ENCODE assay signal across 18 mouse cellular contexts in genomic region chr1:35400674-35401359, GRCm38 (mm10).
DNase-seq lines count a peak whose midpoint lies in the region; ATAC-seq lines count a peak whose summit lies in the region.
"Had no signal": no experiment of that assay in that cellular context is flagged by ENCODE, and none has a peak within 500 bp of the region (broad histone marks: within the 10 kb centered on the region; RNA-seq: fewer than 3 reads in every experiment).

No protein-coding gene starts in this region.

- H3K36me3 ChIP-seq in forebrain, embryonic 13.5 days (ENCODE audit: poor library complexity, severe bottlenecking): no peaks in the 10 kb centered on the region
- H3K36me3 ChIP-seq in forebrain, embryonic 12.5 days (replicated peaks): no peaks in the 10 kb centered on the region
- no peaks in the 10 kb centered on the region for H3K36me3 ChIP-seq in neural tube, embryonic 14.5 days (ENCODE audit: control insufficient read depth, insufficient read depth, low read length)
- H3K36me3 ChIP-seq: heart, embryonic 15.5 days; limb, embryonic 15.5 days had no signal

- 0 out of 2 replicates have a peak, but pooled peaks have one; percentile 16 for ATAC-seq in forebrain, embryonic 13.5 days
- no peak for ATAC-seq in forebrain, embryonic 12.5 days (ENCODE audit: low FRiP score)
- ATAC-seq in neural tube, embryonic 14.5 days (ENCODE audit: low read depth): peak; percentile 69; the same call in 1 of the 2 replicates

- no peak overlapping the region for H3K4me2 ChIP-seq in forebrain, embryonic 13.5 days
- H3K4me2 ChIP-seq in forebrain, embryonic 12.5 days: no peak overlapping the region
- H3K4me2 ChIP-seq in neural tube, embryonic 14.5 days (ENCODE audit: low read depth, low read length): no peak overlapping the region
- H3K4me2 ChIP-seq: heart, embryonic 15.5 days; limb, embryonic 15.5 days; lung, embryonic 14.5 days had no signal

- H3K27me3 ChIP-seq in forebrain, embryonic 13.5 days: no peaks in the 10 kb centered on the region
- no peaks in the 10 kb centered on the region for H3K27me3 ChIP-seq in forebrain, embryonic 12.5 days
- H3K27me3 ChIP-seq in neural tube, embryonic 14.5 days (ENCODE audit: control insufficient read depth, insufficient read depth, low read length): no peaks in the 10 kb centered on the region
- H3K27me3 ChIP-seq: heart, embryonic 15.5 days; limb, embryonic 15.5 days had no signal

- intact Hi-C loops in left cerebral cortex, postnatal 4 days (cut with DNase I): no loop called here
- intact Hi-C loops in left cerebral cortex, postnatal 10 days (cut with DNase I): no loop called here

- H3K9ac ChIP-seq in forebrain, embryonic 13.5 days: no peak overlapping the region
- H3K9ac ChIP-seq in forebrain, embryonic 12.5 days: no peak overlapping the region
- H3K9ac ChIP-seq in neural tube, embryonic 14.5 days (replicated peaks; ENCODE audit: low read depth, low read length): no peak overlapping the region
- H3K9ac ChIP-seq: heart, embryonic 15.5 days; limb, embryonic 15.5 days; liver, embryonic 14.5 days; lung, embryonic 14.5 days had no signal

- WGBS in forebrain, embryonic 13.5 days: 76% methylated on average over 11 of the region's 11 CpGs
- 76% methylated on average over 11 of the region's 11 CpGs for WGBS in forebrain, embryonic 12.5 days
- WGBS in neural tube, embryonic 14.5 days: 43% methylated on average over 11 of the region's 11 CpGs

- no peak overlapping the region for H3K4me3 ChIP-seq in forebrain, embryonic 13.5 days
- no peak overlapping the region for H3K4me3 ChIP-seq in forebrain, embryonic 12.5 days (replicated peaks)
- H3K4me3 ChIP-seq in neural tube, embryonic 14.5 days (ENCODE audit: low read depth, low read length): no peak overlapping the region
- H3K4me3 ChIP-seq: heart, embryonic 15.5 days; limb, embryonic 15.5 days had no signal

- no peaks in the 10 kb centered on the region for H3K9me3 ChIP-seq in forebrain, embryonic 13.5 days (replicated peaks)
- H3K9me3 ChIP-seq in forebrain, embryonic 12.5 days: no peaks in the 10 kb centered on the region
- no peaks in the 10 kb centered on the region for H3K9me3 ChIP-seq in neural tube, embryonic 14.5 days (ENCODE audit: control insufficient read depth, low read length)
- H3K9me3 ChIP-seq: heart, embryonic 15.5 days; limb, embryonic 15.5 days had no signal

- peak; percentile 14 to 15 for DNase-seq in cerebellum, adult 18-20 months
- no peak for DNase-seq in cerebellum, adult 11-12 months
- peak; percentile 43 for DNase-seq in left cerebral cortex, postnatal 4 days
- DNase-seq in left cerebral cortex, postnatal 10 days (ENCODE audit: extremely low spot score in 1 of 2, low spot score in 2 of 2): no peak
- DNase-seq: adrenal gland, postnatal 10 days; gastrocnemius, postnatal 36 days; heart, postnatal 36 days; kidney, adult 2 months; layer of hippocampus, adult 9-11 months; lung, embryonic 14.5 days; thymus, postnatal 36 days had no signal

- H3K27ac ChIP-seq in forebrain, embryonic 13.5 days: no peak overlapping the region
- H3K27ac ChIP-seq in forebrain, embryonic 12.5 days: no peak overlapping the region
- H3K27ac ChIP-seq in neural tube, embryonic 14.5 days (ENCODE audit: low read depth, low read length): no peak overlapping the region; the same call in 1 of the 2 replicates
- H3K27ac ChIP-seq: heart, embryonic 15.5 days; kidney, postnatal 0 days; limb, embryonic 15.5 days; liver, embryonic 14.5 days had no signal

- H3K4me1 ChIP-seq in forebrain, embryonic 13.5 days: peaks cover 5% of the 10 kb centered on the region; the same call in 1 of the 2 replicates
- peaks cover 6% of the 10 kb centered on the region; the same call in 1 of the 2 replicates for H3K4me1 ChIP-seq in forebrain, embryonic 12.5 days
- peaks cover 8% of the 10 kb centered on the region; the same call in 1 of the 2 replicates for H3K4me1 ChIP-seq in neural tube, embryonic 14.5 days (ENCODE audit: control insufficient read depth, insufficient read depth, low read length)
- H3K4me1 ChIP-seq: heart, embryonic 15.5 days; limb, embryonic 15.5 days had no signal

Comparison
In these comparisons a context has a peak if more than half of its experiments do, and no peak if none do; other contexts are left out.
1. DNase-seq: peak in cerebellum, adult 18-20 months (2 of 2) and left cerebral cortex, postnatal 4 days (single experiment); none in cerebellum, adult 11-12 months (single experiment) and left cerebral cortex, postnatal 10 days (0 of 2).